Mouse (Mus musculus): ENCODE data around the gene Wdr81. TPM values are rescaled to one million over a fixed set of nuclear protein-coding genes. Genes with fewer than 3 reads are reported as not detected.
A peak's percentile ranks its signal among the peaks of the same experiment; 100 is the strongest.

Wdr81 gene
- polyA plus RNA-seq, 1 experiment from 2014 or later: 3.6 TPM

GRCm38 (mm10) chr11:75470675-75471074 lies 16.2 kb upstream of the Wdr81 start:
- H3K4me2 ChIP-seq: no peak overlapping the region
- H3K27me3 ChIP-seq (ENCODE audit: control insufficient read depth, insufficient read depth, low read length): no peaks in the 10 kb centered on the region
- H3K27ac ChIP-seq (ENCODE audit: low read depth, low read length): no peak overlapping the region
- no peak for ATAC-seq (replicated peaks; ENCODE audit: insufficient number of reproducible peaks, low FRiP score, low TSS enrichment)
- H3K36me3 ChIP-seq (ENCODE audit: control insufficient read depth, insufficient read depth, low read length): peaks cover 4% of the 10 kb centered on the region
- no peak overlapping the region for H3K9ac ChIP-seq (ENCODE audit: low read depth, low read length)
- H3K4me1 ChIP-seq (ENCODE audit: control insufficient read depth, insufficient read depth, low read length): peaks cover 9% of the 10 kb centered on the region
- no peaks in the 10 kb centered on the region for H3K9me3 ChIP-seq (replicated peaks; ENCODE audit: control insufficient read depth, low read length)
- 73% methylated on average over 3 of the region's 3 CpGs for WGBS (ENCODE audit: insufficient replicate concordance)
- H3K4me3 ChIP-seq (ENCODE audit: low read depth, low read length): no peak overlapping the region

- 91% methylated on average over 4 of the region's 4 CpGs for WGBS (ENCODE audit: insufficient replicate concordance)
- Histone ChIP-seq H3K36me3 (ENCODE audit: control insufficient read depth, insufficient read depth, low read length) (peaks cover 8% of the 10 kb centered on the region), H3K4me3 (ENCODE audit: low read depth, low read length) (no peak overlapping the region), H3K27ac (ENCODE audit: low read depth, low read length) (no peak overlapping the region), H3K9me3 (replicated peaks; ENCODE audit: control insufficient read depth, low read length) (no peaks in the 10 kb centered on the region), H3K27me3 (ENCODE audit: control insufficient read depth, insufficient read depth, low read length) (no peaks in the 10 kb centered on the region), H3K4me2 (no peak overlapping the region), H3K4me1 (ENCODE audit: control insufficient read depth, insufficient read depth, low read length) (peaks cover 9% of the 10 kb centered on the region), H3K9ac (ENCODE audit: low read depth, low read length) (no peak overlapping the region)
- ATAC-seq (replicated peaks; ENCODE audit: insufficient number of reproducible peaks, low FRiP score, low TSS enrichment): no peak
These were observed 14.7 kb upstream of the Wdr81 start for GRCm38 (mm10) chr11:75469261-75469660.

- ATAC-seq (replicated peaks; ENCODE audit: insufficient number of reproducible peaks, low FRiP score, low TSS enrichment): no peak
- Histone ChIP-seq H3K9me3 (replicated peaks; ENCODE audit: control insufficient read depth, low read length) (no peaks in the 10 kb centered on the region), H3K9ac (ENCODE audit: low read depth, low read length) (peak overlapping the region; percentile 79), H3K4me1 (ENCODE audit: control insufficient read depth, insufficient read depth, low read length) (peaks cover 13% of the 10 kb centered on the region), H3K4me2 (peak overlapping the region; percentile 92), H3K27ac (ENCODE audit: low read depth, low read length) (0 out of 2 replicates have a peak overlapping the region, but pooled peaks have one; percentile 15), H3K36me3 (ENCODE audit: control insufficient read depth, insufficient read depth, low read length) (peaks cover 8% of the 10 kb centered on the region), H3K27me3 (ENCODE audit: control insufficient read depth, insufficient read depth, low read length) (no peaks in the 10 kb centered on the region), H3K4me3 (ENCODE audit: low read depth, low read length) (peak overlapping the region; percentile 52)
- 51% methylated on average over 7 of the region's 7 CpGs for WGBS (ENCODE audit: insufficient replicate concordance)
These were observed 13.9 kb upstream of the Wdr81 start for GRCm38 (mm10) chr11:75468410-75468809.

GRCm38 (mm10) chr11:75467512-75468215 lies 13.1 kb upstream of the Wdr81 start:
- Histone ChIP-seq H3K36me3 (ENCODE audit: control insufficient read depth, insufficient read depth, low read length) (peaks cover 8% of the 10 kb centered on the region), H3K27me3 (ENCODE audit: control insufficient read depth, insufficient read depth, low read length) (no peaks in the 10 kb centered on the region), H3K4me3 (ENCODE audit: low read depth, low read length) (peak overlapping the region; percentile 52), H3K9ac (ENCODE audit: low read depth, low read length) (peak overlapping the region; percentile 79), H3K4me2 (peak overlapping the region; percentile 92), H3K4me1 (ENCODE audit: control insufficient read depth, insufficient read depth, low read length) (peaks cover 15% of the 10 kb centered on the region), H3K27ac (ENCODE audit: low read depth, low read length) (peak overlapping the region; percentile 29; the same call in 1 of the 2 replicates), H3K9me3 (replicated peaks; ENCODE audit: control insufficient read depth, low read length) (no peaks in the 10 kb centered on the region)
- peak; percentile 75 for ATAC-seq (replicated peaks; ENCODE audit: insufficient number of reproducible peaks, low FRiP score, low TSS enrichment)
- WGBS (ENCODE audit: insufficient replicate concordance): 12% methylated on average over 19 of the region's 19 CpGs

- 95% methylated on average over 4 of the region's 4 CpGs for WGBS (ENCODE audit: insufficient replicate concordance)
- Histone ChIP-seq H3K4me1 (ENCODE audit: control insufficient read depth, insufficient read depth, low read length) (peaks cover 15% of the 10 kb centered on the region), H3K9ac (ENCODE audit: low read depth, low read length) (no peak overlapping the region), H3K9me3 (replicated peaks; ENCODE audit: control insufficient read depth, low read length) (no peaks in the 10 kb centered on the region), H3K27me3 (ENCODE audit: control insufficient read depth, insufficient read depth, low read length) (no peaks in the 10 kb centered on the region), H3K36me3 (ENCODE audit: control insufficient read depth, insufficient read depth, low read length) (peaks cover 8% of the 10 kb centered on the region), H3K4me2 (peak overlapping the region; percentile 92; the same call in 1 of the 2 replicates), H3K27ac (ENCODE audit: low read depth, low read length) (peak overlapping the region; percentile 29; the same call in 1 of the 2 replicates), H3K4me3 (ENCODE audit: low read depth, low read length) (peak overlapping the region; percentile 52; the same call in 1 of the 2 replicates)
- ATAC-seq (replicated peaks; ENCODE audit: insufficient number of reproducible peaks, low FRiP score, low TSS enrichment): no peak
These were observed 12.4 kb upstream of the Wdr81 start for GRCm38 (mm10) chr11:75466731-75467505.

- H3K36me3 ChIP-seq (ENCODE audit: control insufficient read depth, insufficient read depth, low read length): peaks cover 8% of the 10 kb centered on the region
- no peaks in the 10 kb centered on the region for H3K9me3 ChIP-seq (replicated peaks; ENCODE audit: control insufficient read depth, low read length)
- no peak overlapping the region for H3K27ac ChIP-seq (ENCODE audit: low read depth, low read length)
- H3K4me1 ChIP-seq (ENCODE audit: control insufficient read depth, insufficient read depth, low read length): peaks cover 16% of the 10 kb centered on the region
- WGBS (ENCODE audit: insufficient replicate concordance): 90% methylated on average over 6 of the region's 6 CpGs
- no peak overlapping the region for H3K4me2 ChIP-seq
- no peak overlapping the region for H3K4me3 ChIP-seq (ENCODE audit: low read depth, low read length)
- no peak for ATAC-seq (replicated peaks; ENCODE audit: insufficient number of reproducible peaks, low FRiP score, low TSS enrichment)
- H3K27me3 ChIP-seq (ENCODE audit: control insufficient read depth, insufficient read depth, low read length): no peaks in the 10 kb centered on the region
- H3K9ac ChIP-seq (ENCODE audit: low read depth, low read length): no peak overlapping the region
These were observed 10.5 kb upstream of the Wdr81 start for GRCm38 (mm10) chr11:75465051-75465450.

- H3K27ac ChIP-seq (ENCODE audit: low read depth, low read length): no peak overlapping the region
- no peak overlapping the region for H3K4me3 ChIP-seq (ENCODE audit: low read depth, low read length)
- 87% methylated on average over 6 of the region's 6 CpGs for WGBS (ENCODE audit: insufficient replicate concordance)
- peaks cover 22% of the 10 kb centered on the region for H3K4me1 ChIP-seq (ENCODE audit: control insufficient read depth, insufficient read depth, low read length)
- H3K9ac ChIP-seq (ENCODE audit: low read depth, low read length): no peak overlapping the region
- H3K4me2 ChIP-seq: no peak overlapping the region
- peaks cover 8% of the 10 kb centered on the region for H3K36me3 ChIP-seq (ENCODE audit: control insufficient read depth, insufficient read depth, low read length)
- no peaks in the 10 kb centered on the region for H3K27me3 ChIP-seq (ENCODE audit: control insufficient read depth, insufficient read depth, low read length)
- H3K9me3 ChIP-seq (replicated peaks; ENCODE audit: control insufficient read depth, low read length): no peaks in the 10 kb centered on the region
- no peak for ATAC-seq (replicated peaks; ENCODE audit: insufficient number of reproducible peaks, low FRiP score, low TSS enrichment)
These were observed 9.9 kb upstream of the Wdr81 start for GRCm38 (mm10) chr11:75464417-75464816.

GRCm38 (mm10) chr11:75463624-75464023 lies 9.1 kb upstream of the Wdr81 start:
- Histone ChIP-seq H3K4me1 (ENCODE audit: control insufficient read depth, insufficient read depth, low read length) (peaks cover 26% of the 10 kb centered on the region), H3K9ac (ENCODE audit: low read depth, low read length) (peak overlapping the region; percentile 2; the same call in 1 of the 2 replicates), H3K4me3 (ENCODE audit: low read depth, low read length) (peak overlapping the region; percentile 92), H3K36me3 (ENCODE audit: control insufficient read depth, insufficient read depth, low read length) (peaks cover 8% of the 10 kb centered on the region), H3K27me3 (ENCODE audit: control insufficient read depth, insufficient read depth, low read length) (no peaks in the 10 kb centered on the region), H3K27ac (ENCODE audit: low read depth, low read length) (peak overlapping the region; percentile 94), H3K9me3 (replicated peaks; ENCODE audit: control insufficient read depth, low read length) (no peaks in the 10 kb centered on the region), H3K4me2 (peak overlapping the region; percentile 81)
- WGBS (ENCODE audit: insufficient replicate concordance): 61% methylated on average over 4 of the region's 4 CpGs
- ATAC-seq (replicated peaks; ENCODE audit: insufficient number of reproducible peaks, low FRiP score, low TSS enrichment): no peak
